Mouse (Mus musculus): Measurements from ENCODE around the gene Sfxn2. TPM values are rescaled to one million over a fixed set of nuclear protein-coding genes. Genes with fewer than 3 reads are reported as not detected.

Gene Sfxn2
- polyA plus RNA-seq (2015; fragmentation: Nextera tagmentation; extraction: Ambion mirVana), result 9.7 and 13.3 TPM in 2 replicates

DNA sequence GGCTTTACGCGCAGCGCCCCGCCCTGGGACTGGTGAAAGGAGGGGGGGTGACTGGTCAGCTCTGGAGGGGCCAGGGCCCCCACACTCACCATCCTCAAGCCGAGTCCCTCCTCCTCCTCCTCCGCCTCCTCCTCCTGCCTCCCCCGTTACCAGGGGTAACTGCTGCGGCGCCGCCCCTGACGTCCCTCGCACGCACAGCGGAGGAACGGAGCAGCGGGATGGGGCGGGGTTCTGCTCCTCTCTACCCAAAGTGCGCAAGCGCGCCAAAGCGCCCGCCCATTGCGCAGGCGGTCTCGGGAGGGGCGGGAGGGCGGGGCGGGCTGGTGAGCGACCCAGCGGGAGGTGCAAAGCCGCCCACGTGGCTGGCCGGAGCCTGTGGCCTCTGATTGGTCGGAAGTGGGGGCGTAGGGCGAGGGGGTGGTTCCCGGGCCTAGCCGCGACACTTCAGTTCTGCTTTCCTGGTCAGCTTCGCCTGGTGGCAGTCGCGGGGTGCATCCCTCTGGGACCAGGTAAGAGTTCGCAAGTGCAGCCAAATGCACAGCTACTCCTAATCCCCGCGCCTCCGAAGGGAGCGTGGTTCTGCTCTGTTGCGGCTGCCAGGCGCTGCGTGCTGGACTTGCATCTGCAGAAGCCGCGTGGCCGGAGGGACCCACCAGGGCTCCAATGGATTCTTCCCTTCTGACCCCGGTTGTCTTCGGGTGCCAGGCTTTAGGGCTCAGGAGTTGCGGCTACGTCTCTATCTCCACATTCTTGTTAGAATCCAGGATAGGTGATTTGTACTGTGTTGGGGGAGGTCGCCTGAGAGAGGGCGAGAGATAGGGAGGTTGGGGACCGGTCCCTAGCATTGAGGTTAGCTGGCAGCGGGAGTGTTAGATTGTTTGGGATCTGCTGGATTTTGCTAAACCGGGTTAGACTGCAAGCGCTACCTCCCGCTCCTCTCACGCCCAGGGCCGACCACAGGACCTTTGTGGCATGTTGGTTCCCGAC is at the start of gene Sfxn2, which contains the start of gene Arl3:
TSS of gene Sfxn2 (plus strand) at position 415 of the 987 bp plus-strand sequence.
TSS of gene Arl3 (minus strand) at position 248 of the 987 bp plus-strand sequence.

DNA sequence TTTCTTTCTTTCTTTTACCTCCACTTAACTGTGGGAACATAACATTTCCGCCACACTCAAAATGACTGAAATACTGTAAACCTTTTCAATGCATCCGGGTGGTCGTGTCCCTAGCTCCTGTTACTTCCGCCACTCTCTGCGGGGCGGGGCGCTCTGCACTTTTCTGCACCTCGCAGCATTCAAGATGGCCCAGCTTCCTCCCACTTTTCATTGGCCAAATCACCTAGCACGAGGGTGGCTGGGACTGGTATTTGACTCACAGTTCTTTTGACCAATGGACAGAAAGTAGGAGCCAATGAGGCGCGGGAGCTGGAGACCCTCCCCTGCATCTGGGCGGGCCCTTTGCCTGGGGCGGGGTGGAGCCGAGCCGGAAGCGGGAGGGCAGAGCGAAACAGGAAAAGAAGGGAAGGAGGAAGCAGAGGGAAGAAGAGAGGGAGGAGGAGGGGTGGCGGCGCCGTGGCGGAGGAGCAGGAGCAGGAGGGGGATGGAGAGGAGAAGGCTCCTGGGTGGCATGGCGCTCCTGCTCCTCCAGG is 25.6 kb downstream of the Sfxn2 start, which contains the start of gene Wbp1l:
TSS of gene Wbp1l (plus strand) at position 365 of the 533 bp plus-strand sequence.

Other genes starting within 250 kb of the Sfxn2 start
- gene Psd, start 246.2 kb upstream of the Sfxn2 start, polyA plus RNA-seq (2015; fragmentation: Nextera tagmentation; extraction: Ambion mirVana), result 142 and 154 TPM in 2 replicates
- gene Fbxl15, start 245.2 kb upstream of the Sfxn2 start, polyA plus RNA-seq (2015; fragmentation: Nextera tagmentation; extraction: Ambion mirVana), result 60.5 and 62.0 TPM in 2 replicates
- gene Cuedc2, start 234.7 kb upstream of the Sfxn2 start, polyA plus RNA-seq (2015; fragmentation: Nextera tagmentation; extraction: Ambion mirVana), result 334 and 392 TPM in 2 replicates
- 12.7 and 13.9 TPM in 2 replicates for gene Mfsd13a, start 232.2 kb upstream of the Sfxn2 start, polyA plus RNA-seq (2015; fragmentation: Nextera tagmentation; extraction: Ambion mirVana)
- gene 2310034G01Rik, start 223.1 kb upstream of the Sfxn2 start, polyA plus RNA-seq (2015; fragmentation: Nextera tagmentation; extraction: Ambion mirVana), result 2.2 and 3.0 TPM in 2 replicates
- gene Actr1a, start 177.6 kb upstream of the Sfxn2 start, polyA plus RNA-seq (2015; fragmentation: Nextera tagmentation; extraction: Ambion mirVana), result 232 and 254 TPM in 2 replicates
- 12.1 and 13.0 TPM in 2 replicates for gene Sufu, start 176.5 kb upstream of the Sfxn2 start, polyA plus RNA-seq (2015; fragmentation: Nextera tagmentation; extraction: Ambion mirVana)
- gene Trim8, start 71.7 kb upstream of the Sfxn2 start, polyA plus RNA-seq (2015; fragmentation: Nextera tagmentation; extraction: Ambion mirVana), result 29.8 and 33.8 TPM in 2 replicates
- 208 and 221 TPM in 2 replicates for gene Arl3, start 167 bp upstream of the Sfxn2 start, polyA plus RNA-seq (2015; fragmentation: Nextera tagmentation; extraction: Ambion mirVana)
- gene Wbp1l, start 25.7 kb downstream of the Sfxn2 start, polyA plus RNA-seq (2015; fragmentation: Nextera tagmentation; extraction: Ambion mirVana), result 25.7 and 26.5 TPM in 2 replicates
- gene Cyp17a1, start 99.8 kb downstream of the Sfxn2 start, polyA plus RNA-seq (2015; fragmentation: Nextera tagmentation; extraction: Ambion mirVana), result not detected in 2 replicates
- 40.4 and 42.0 TPM in 2 replicates for gene Borcs7, start 116.5 kb downstream of the Sfxn2 start, polyA plus RNA-seq (2015; fragmentation: Nextera tagmentation; extraction: Ambion mirVana)
- 36.6 and 40.0 TPM in 2 replicates for gene As3mt, start 134.1 kb downstream of the Sfxn2 start, polyA plus RNA-seq (2015; fragmentation: Nextera tagmentation; extraction: Ambion mirVana)
- 11.9 and 13.2 TPM in 2 replicates for gene Cnnm2, start 188.2 kb downstream of the Sfxn2 start, polyA plus RNA-seq (2015; fragmentation: Nextera tagmentation; extraction: Ambion mirVana)

Data from neural tube, postnatal 0 days (tissue).